In genomic region chr8:118235626-118236025, GRCm38 (mm10) we compare ENCODE assay signal across 17 mouse cellular contexts. TPM values are rescaled to one million over a fixed set of nuclear protein-coding genes. Genes with fewer than 3 reads are reported as not detected.
"Had no signal": no experiment of that assay in that cellular context is flagged by ENCODE, and none has a peak within 500 bp of the region (broad histone marks: within the 10 kb centered on the region; RNA-seq: fewer than 3 reads in every experiment).

No protein-coding gene starts in this region.

- DNase-seq: heart, postnatal 10 days; heart, postnatal 14 days; heart, postnatal 36 days; heart, postnatal 4 days; kidney, adult 11 months; kidney, adult 18-20 months; kidney, adult 2 months; kidney, adult 8-10 months; kidney, adult 9 months; kidney, postnatal 10 days; kidney, postnatal 14 days; kidney, postnatal 25 days; kidney, postnatal 36 days; kidney, postnatal 4 days; layer of hippocampus, adult 9-11 months; layer of hippocampus, postnatal 36 days had no signal

RNA-seq across cellular contexts. Expression of gene Cdh13, which starts 47.9 kb away (rescaled TPM):
- total RNA-seq: hematopoietic stem cell, adult 5-6 weeks had no signal
